ENCODE assay signal across 8 mouse cellular contexts in the genomic region with DNA sequence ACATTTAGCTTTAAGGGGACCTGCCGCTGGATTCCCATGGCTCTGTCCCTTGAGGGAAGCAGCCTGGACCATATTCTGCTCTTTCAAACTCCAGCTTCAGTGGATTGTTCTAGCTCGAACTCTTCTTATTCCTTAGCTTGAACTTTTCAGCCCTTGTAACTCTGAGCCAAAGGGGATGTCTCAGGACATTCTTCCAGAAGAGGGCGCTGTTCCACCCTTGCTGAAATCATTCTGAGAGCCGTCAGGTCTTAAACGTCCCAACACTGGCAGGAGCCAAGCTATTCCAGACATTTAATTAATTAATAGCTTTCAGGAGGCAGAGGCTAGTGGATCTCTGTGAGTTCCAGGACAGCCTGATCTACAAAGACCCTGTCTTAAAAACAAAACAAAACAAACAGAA. TPM values are rescaled to one million over a fixed set of nuclear protein-coding genes. Genes with fewer than 3 reads are reported as not detected.
DNase-seq lines count a peak whose midpoint lies in the region; ATAC-seq and TF ChIP-seq lines count a peak whose summit lies in the region.

No protein-coding gene starts in this region.

- no peaks in the 10 kb centered on the region for H3K36me3 ChIP-seq in kidney, adult 2 months (ENCODE audit: control insufficient read depth, insufficient read depth, low read length)

- no peak overlapping the region for H3K27ac ChIP-seq in cerebellum, adult 2 months (ENCODE audit: insufficient read depth, low read length)
- no peak overlapping the region for H3K27ac ChIP-seq in kidney, adult 2 months (ENCODE audit: insufficient read depth, low read depth, low read length)

- H3K27me3 ChIP-seq in cerebellum, adult 2 months (ENCODE audit: control insufficient read depth, insufficient read depth, low read length): no peaks in the 10 kb centered on the region
- H3K27me3 ChIP-seq in kidney, adult 2 months (replicated peaks; ENCODE audit: control insufficient read depth, insufficient read depth, low read length): no peaks in the 10 kb centered on the region

- peak; percentile 84 for ATAC-seq in megakaryocyte progenitor cell, adult 5-6 weeks (replicated peaks; ENCODE audit: poor library complexity)

- H3K4me3 ChIP-seq in cerebellum, adult 2 months (replicated peaks; ENCODE audit: insufficient read depth, low read depth, low read length): no peak overlapping the region
- H3K4me3 ChIP-seq in kidney, adult 2 months (ENCODE audit: insufficient read depth, low read depth, low read length): no peak overlapping the region

- peak; percentile 16; the same call in 1 of the 2 replicates for TF ChIP-seq CTCF in cerebellum, adult 2 months (IDR thresholded peaks at IDR 0.05; ENCODE audit: borderline replicate concordance, insufficient read depth, low read depth, low read length)
- TF ChIP-seq CTCF in kidney, adult 2 months (conservative IDR thresholded peaks at IDR 0.05; ENCODE audit: insufficient read depth, insufficient read length, low read depth, low read length): peak; percentile 68

- no peak for TF ChIP-seq POLR2A in cerebellum, adult 2 months (IDR thresholded peaks at IDR 0.05; ENCODE audit: borderline replicate concordance, insufficient read depth, low read length)
- no peak for TF ChIP-seq POLR2A in kidney, adult 2 months (IDR thresholded peaks at IDR 0.05; ENCODE audit: low read depth, low read length)

- no peak for DNase-seq in cerebellum, adult 2 months
- DNase-seq in cerebellum, adult 11 months: no peak
- peak; percentile 36 for DNase-seq in ovary, postnatal 36 days (ENCODE audit: low spot score)
- DNase-seq in ovary, adult 18-20 months (ENCODE audit: low spot score): no peak
- peak; percentile 76 for DNase-seq in embryo, embryonic 10 days (ENCODE audit: low spot score)
- DNase-seq in kidney, adult 2 months: peak; percentile 53
- peak; percentile 56 to 58 for DNase-seq in thymus, postnatal 36 days

- 36% methylated on average over 5 of the region's 5 CpGs for WGBS in cerebellum, adult 2 months
- WGBS in kidney, adult 2 months: 26% methylated on average over 5 of the region's 5 CpGs

- H3K4me1 ChIP-seq in cerebellum, adult 2 months (ENCODE audit: control insufficient read depth, insufficient read depth, low read length): no peaks in the 10 kb centered on the region
- H3K4me1 ChIP-seq in kidney, adult 2 months (ENCODE audit: control insufficient read depth, insufficient read depth, low read length): no peaks in the 10 kb centered on the region

RNA-seq across cellular contexts. Expression of gene Snx10, which starts 13.6 kb away (rescaled TPM):
- 45.6 and 45.7 TPM in 2 replicates for polyA plus RNA-seq in cerebellum, adult 2 months (2012; rRNA removed)
- 2.5 and 4.1 TPM in 2 replicates for polyA plus RNA-seq in kidney, adult 2 months (2012; rRNA removed)
- total RNA-seq in megakaryocyte progenitor cell, adult 5-6 weeks (2015): 66.9 and 67.8 TPM in 2 replicates
- 54.1 and 55.1 TPM in 2 replicates for total RNA-seq in megakaryocyte progenitor cell, adult 5-6 weeks (2017)

RNA-seq across cellular contexts. Expression of gene Cbx3, which starts 39.9 kb away (rescaled TPM):
- polyA plus RNA-seq in cerebellum, adult 2 months (2012; rRNA removed): 87.6 and 91.4 TPM in 2 replicates
- 5.7 and 11.0 TPM in 2 replicates for polyA plus RNA-seq in kidney, adult 2 months (2012; rRNA removed)
- total RNA-seq in megakaryocyte progenitor cell, adult 5-6 weeks (2015): 277 and 292 TPM in 2 replicates
- 426 and 503 TPM in 2 replicates for total RNA-seq in megakaryocyte progenitor cell, adult 5-6 weeks (2017)

RNA-seq across cellular contexts. Expression of gene Hnrnpa2b1, which starts 40.4 kb away (rescaled TPM):
- 629 and 642 TPM in 2 replicates for polyA plus RNA-seq in cerebellum, adult 2 months (2012; rRNA removed)
- 63.0 and 105 TPM in 2 replicates for polyA plus RNA-seq in kidney, adult 2 months (2012; rRNA removed)
- 1,568 and 1,722 TPM in 2 replicates for total RNA-seq in megakaryocyte progenitor cell, adult 5-6 weeks (2015)
- 1,303 and 1,754 TPM in 2 replicates for total RNA-seq in megakaryocyte progenitor cell, adult 5-6 weeks (2017)

Comparison
In these comparisons a context has a peak if more than half of its experiments do, and no peak if none do; other contexts are left out.
1. DNase-seq: peak in ovary, postnatal 36 days (single experiment), embryo, embryonic 10 days (single experiment), kidney, adult 2 months (single experiment) and thymus, postnatal 36 days (2 of 2); none in cerebellum, adult 2 months (0 of 2), cerebellum, adult 11 months (single experiment) and ovary, adult 18-20 months (single experiment).